Mouse (Mus musculus) kidney, postnatal 10 days (tissue): Measurements from ENCODE around the gene Rrn3.

Source experiments
- DNase-seq: peaks from one replicate; pipeline ENCODE4 v3.0.0; 2021; ENCODE audit warnings: mixed read lengths

Rrn3 gene

GRCm38 (mm10) chr16:13853886-13854285 is 73.4 kb downstream of the Rrn3 start:
- DNase-seq: no peak
